Mouse (Mus musculus): ENCODE data around the gene Tshz2. TPM values are rescaled to one million over a fixed set of nuclear protein-coding genes. Genes with fewer than 3 reads are reported as not detected.
A peak's percentile ranks its signal among the peaks of the same experiment; 100 is the strongest.
"Not testable (repeated sequence)": the region's sequence is repeated elsewhere in the genome, so short reads cannot be mapped to it uniquely, and the experiment has no call there.

Gene Tshz2
- polyA plus RNA-seq (2014; fragmentation: Nextera tagmentation; extraction: Ambion mirVana), result 4.9 and 5.4 TPM in 2 replicates

DNA sequence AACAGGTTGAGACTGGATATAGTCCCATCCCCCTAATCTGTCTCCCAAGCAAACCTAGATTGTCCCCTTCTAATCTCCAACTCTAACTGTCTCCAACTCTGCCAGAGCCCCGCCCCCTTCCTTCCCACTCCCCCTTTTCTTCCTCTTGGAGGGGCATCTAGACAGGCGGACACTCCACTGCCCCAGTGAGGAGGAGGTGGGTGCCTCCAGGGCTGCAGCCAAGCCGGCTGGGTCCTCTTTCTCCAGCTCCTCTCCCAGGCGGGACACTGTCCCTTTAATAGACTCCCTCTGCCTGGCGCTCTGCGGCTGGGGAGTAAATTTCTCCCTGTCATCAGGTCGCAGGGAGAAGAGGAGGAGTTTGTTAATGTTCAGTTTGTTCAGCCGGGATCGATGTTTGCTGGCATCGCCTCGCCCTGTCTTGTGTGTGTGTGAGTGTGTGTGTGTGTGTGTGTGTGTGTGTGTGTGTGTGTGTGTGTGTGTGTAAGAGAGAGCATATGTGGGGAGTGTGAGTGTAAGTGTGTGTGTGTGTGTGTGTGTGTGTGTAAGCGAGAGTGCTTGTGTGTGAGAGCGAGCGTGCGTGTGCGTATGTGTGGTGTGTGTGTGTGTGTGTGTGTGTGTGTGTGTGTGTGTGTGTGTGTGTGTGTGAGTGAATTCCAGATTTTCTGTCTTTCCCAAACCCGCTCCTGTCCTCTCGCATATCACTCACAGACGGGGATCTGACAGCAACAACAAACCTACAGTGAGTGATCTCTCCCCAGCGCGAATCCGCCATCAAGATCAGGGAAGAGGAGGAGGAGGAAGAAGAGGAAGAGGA is at the start of gene Tshz2:
Gene Tshz2 (plus strand): TSS at position 676 of the 814 bp plus-strand sequence.
- 0% methylated on average over 18 of the region's 22 CpGs for WGBS
- ATAC-seq (replicated peaks; ENCODE audit: low FRiP score), result peak; percentile 69
- Histone ChIP-seq H3K9ac (ENCODE audit: low read depth, low read length) (peak within 1 kb of the TSS; percentile 78), H3K27me3 (replicated peaks; ENCODE audit: control insufficient read depth, insufficient read depth, low read length) (peaks cover 7% of the 10 kb centered on the region), H3K36me3 (ENCODE audit: control insufficient read depth, insufficient read depth, low read length) (no peaks in the 10 kb centered on the region), H3K9me3 (ENCODE audit: control insufficient read depth, low read length) (no peaks in the 10 kb centered on the region), H3K4me1 (replicated peaks; ENCODE audit: control insufficient read depth, insufficient read depth, low read length) (no peaks in the 10 kb centered on the region), H3K27ac (ENCODE audit: low read depth, low read length) (peak within 1 kb of the TSS; percentile 74), H3K4me2 (peak within 1 kb of the TSS; percentile 77), H3K4me3 (ENCODE audit: low read depth, low read length) (peak within 1 kb of the TSS; percentile 65)
- peak; percentile 51 for DNase-seq (ENCODE audit: low spot score)

DNA sequence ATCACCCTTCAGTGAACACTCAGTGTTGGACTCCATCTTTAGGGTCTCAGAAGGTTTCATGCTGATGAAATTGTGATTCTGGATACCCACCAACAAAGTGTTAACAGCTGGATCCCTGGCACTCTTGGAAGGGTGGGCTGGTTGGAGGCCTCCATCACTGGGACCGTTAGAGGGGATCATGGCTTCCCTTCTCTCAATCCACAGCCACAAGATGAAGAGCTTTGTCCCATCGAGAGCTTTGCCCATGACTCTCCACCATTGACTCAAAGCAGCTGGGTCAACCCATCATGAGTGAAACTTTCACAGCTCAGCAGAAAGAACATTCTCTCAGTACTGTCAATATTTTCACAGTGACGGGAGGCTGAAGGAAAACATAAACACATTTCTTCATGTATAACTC is 49.3 kb upstream of the Tshz2 start:
- no peak overlapping the region for H3K27ac ChIP-seq (ENCODE audit: low read depth, low read length)
- H3K4me3 ChIP-seq (ENCODE audit: low read depth, low read length), result no peak overlapping the region
- H3K27me3 ChIP-seq (replicated peaks; ENCODE audit: control insufficient read depth, insufficient read depth, low read length), result no peaks in the 10 kb centered on the region
- ATAC-seq (replicated peaks; ENCODE audit: low FRiP score) (no peak), DNase-seq (ENCODE audit: low spot score) (no peak)
- H3K4me2 ChIP-seq, result no peak overlapping the region
- WGBS, result 73% methylated on average over 3 of the region's 3 CpGs
- H3K36me3 ChIP-seq (ENCODE audit: control insufficient read depth, insufficient read depth, low read length), result no peaks in the 10 kb centered on the region
- H3K9ac ChIP-seq (ENCODE audit: low read depth, low read length), result no peak overlapping the region
- no peaks in the 10 kb centered on the region for H3K9me3 ChIP-seq (ENCODE audit: control insufficient read depth, low read length)
- H3K4me1 ChIP-seq (replicated peaks; ENCODE audit: control insufficient read depth, insufficient read depth, low read length), result no peaks in the 10 kb centered on the region

DNA sequence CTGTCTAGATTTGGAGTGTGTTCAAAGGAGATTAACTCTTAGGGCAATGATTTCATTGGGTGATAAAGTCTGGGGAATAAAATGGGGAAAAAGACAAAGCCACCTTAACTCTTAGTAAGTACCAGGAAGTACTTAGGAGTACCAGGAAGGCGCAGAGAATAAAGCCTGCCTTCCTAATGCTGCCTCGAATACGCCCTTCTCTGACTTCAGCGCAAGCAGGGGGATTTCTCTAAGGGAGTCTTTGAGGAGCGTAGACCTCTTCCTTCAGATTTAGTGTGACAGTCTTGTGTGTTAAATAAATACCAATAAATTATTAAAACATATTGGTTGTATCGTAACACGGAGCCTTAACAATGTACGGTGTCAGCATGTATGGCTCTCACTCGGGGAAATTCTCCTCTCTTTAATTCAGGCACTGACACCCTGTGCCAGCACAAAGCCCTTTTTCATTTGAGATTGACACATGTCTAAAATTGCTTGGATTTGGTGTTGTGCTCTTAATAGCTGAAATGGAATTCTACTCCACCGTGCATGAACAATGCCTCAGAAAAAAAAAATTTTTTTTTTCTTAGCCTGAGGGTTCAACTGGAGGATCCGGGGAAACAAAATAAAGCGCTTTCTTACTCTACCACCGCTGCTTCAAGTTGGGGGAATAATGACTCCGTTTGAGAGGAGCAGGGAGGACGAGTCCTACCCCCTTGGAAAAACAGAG is 47.9 kb upstream of the Tshz2 start:
- no peak overlapping the region for H3K4me2 ChIP-seq
- H3K27me3 ChIP-seq (replicated peaks; ENCODE audit: control insufficient read depth, insufficient read depth, low read length), result no peaks in the 10 kb centered on the region
- no peak overlapping the region for H3K27ac ChIP-seq (ENCODE audit: low read depth, low read length)
- 84% methylated on average over 15 of the region's 15 CpGs for WGBS
- H3K4me1 ChIP-seq (replicated peaks; ENCODE audit: control insufficient read depth, insufficient read depth, low read length), result no peaks in the 10 kb centered on the region
- ATAC-seq (replicated peaks; ENCODE audit: low FRiP score) (no peak), DNase-seq (ENCODE audit: low spot score) (no peak)
- no peak overlapping the region for H3K9ac ChIP-seq (ENCODE audit: low read depth, low read length)
- no peaks in the 10 kb centered on the region for H3K36me3 ChIP-seq (ENCODE audit: control insufficient read depth, insufficient read depth, low read length)
- no peaks in the 10 kb centered on the region for H3K9me3 ChIP-seq (ENCODE audit: control insufficient read depth, low read length)
- H3K4me3 ChIP-seq (ENCODE audit: low read depth, low read length), result no peak overlapping the region

DNA sequence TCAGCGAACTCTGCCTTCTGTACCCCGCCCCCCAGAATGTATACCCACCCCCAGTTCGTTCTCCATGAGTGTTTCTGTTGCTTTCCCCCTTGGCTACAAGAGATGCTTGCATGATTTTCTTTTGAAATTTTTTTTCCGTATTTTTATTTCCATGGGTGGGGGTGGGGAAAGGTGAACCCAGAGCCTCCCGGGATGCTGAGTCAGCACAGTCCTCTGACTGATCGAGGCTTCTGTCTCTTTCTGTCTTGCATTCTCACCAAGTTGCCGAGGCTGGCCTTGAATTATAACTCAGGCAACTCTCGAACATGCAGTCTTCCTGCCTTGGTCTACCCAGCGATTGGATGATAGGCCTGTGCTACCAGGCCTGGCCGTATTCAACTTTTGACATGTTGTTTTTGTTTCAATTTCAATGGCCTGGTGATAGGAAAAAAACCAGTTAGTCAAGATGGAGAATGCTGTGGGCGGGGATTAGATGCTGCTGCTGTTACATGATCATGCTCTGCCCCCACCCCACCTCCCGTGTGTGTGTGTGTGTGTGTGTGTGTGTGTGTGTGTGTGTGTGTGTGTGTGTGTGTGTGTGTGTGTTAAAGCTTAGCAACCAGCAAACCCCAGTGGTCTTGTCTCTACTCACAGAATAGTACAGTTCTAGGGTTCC is 47.1 kb upstream of the Tshz2 start:
- no peaks in the 10 kb centered on the region for H3K36me3 ChIP-seq (ENCODE audit: control insufficient read depth, insufficient read depth, low read length)
- DNase-seq (ENCODE audit: low spot score) (no peak), ATAC-seq (replicated peaks; ENCODE audit: low FRiP score) (no peak)
- no peak overlapping the region for H3K9ac ChIP-seq (ENCODE audit: low read depth, low read length)
- no peak overlapping the region for H3K27ac ChIP-seq (ENCODE audit: low read depth, low read length)
- H3K4me2 ChIP-seq, result no peak overlapping the region
- H3K9me3 ChIP-seq (ENCODE audit: control insufficient read depth, low read length), result no peaks in the 10 kb centered on the region
- H3K27me3 ChIP-seq (replicated peaks; ENCODE audit: control insufficient read depth, insufficient read depth, low read length), result no peaks in the 10 kb centered on the region
- no peaks in the 10 kb centered on the region for H3K4me1 ChIP-seq (replicated peaks; ENCODE audit: control insufficient read depth, insufficient read depth, low read length)
- 71% methylated on average over 12 of the region's 12 CpGs for WGBS
- no peak overlapping the region for H3K4me3 ChIP-seq (ENCODE audit: low read depth, low read length)

DNA sequence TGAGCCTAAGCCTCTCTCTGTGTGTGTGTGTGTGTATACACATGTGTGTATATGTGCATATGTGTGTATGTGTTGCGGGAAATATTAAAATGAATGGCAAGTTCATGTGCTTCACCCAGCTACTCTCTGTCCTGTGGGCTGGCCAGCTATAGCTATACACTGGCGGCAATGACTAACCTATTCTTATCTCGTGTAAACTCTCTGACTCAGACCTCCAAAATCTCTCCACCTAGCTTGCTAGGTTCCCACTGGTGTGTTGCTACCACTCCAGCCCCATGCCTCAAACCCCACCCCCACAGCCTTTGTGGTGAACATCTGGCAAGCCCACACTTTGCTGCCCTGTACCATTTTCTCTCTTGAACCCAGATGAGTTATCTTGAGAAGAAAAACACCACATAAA is 46.1 kb upstream of the Tshz2 start:
- H3K9me3 ChIP-seq (ENCODE audit: control insufficient read depth, low read length), result no peaks in the 10 kb centered on the region
- H3K4me2 ChIP-seq, result no peak overlapping the region
- no peak overlapping the region for H3K27ac ChIP-seq (ENCODE audit: low read depth, low read length)
- ATAC-seq (replicated peaks; ENCODE audit: low FRiP score), result no peak
- H3K4me1 ChIP-seq (replicated peaks; ENCODE audit: control insufficient read depth, insufficient read depth, low read length), result no peaks in the 10 kb centered on the region
- H3K4me3 ChIP-seq (ENCODE audit: low read depth, low read length), result no peak overlapping the region
- H3K27me3 ChIP-seq (replicated peaks; ENCODE audit: control insufficient read depth, insufficient read depth, low read length), result no peaks in the 10 kb centered on the region
- no peak overlapping the region for H3K9ac ChIP-seq (ENCODE audit: low read depth, low read length)
- 66% methylated on average over 3 of the region's 3 CpGs for WGBS
- DNase-seq (ENCODE audit: low spot score), result no peak
- no peaks in the 10 kb centered on the region for H3K36me3 ChIP-seq (ENCODE audit: control insufficient read depth, insufficient read depth, low read length)

DNA sequence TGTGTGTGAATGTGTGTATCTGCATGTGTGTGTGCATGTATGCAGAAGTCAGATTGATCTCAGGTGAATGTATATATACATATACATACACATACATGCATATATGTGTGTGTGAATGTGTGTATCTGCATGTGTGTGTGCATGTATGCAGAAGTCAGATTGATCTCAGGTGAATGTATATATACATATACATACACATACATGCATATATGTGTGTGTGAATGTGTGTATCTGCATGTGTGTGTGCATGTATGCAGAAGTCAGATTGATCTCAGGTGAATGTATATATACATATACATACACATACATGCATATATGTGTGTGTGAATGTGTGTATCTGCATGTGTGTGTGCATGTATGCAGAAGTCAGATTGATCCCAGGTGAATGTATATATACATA is 45.2 kb upstream of the Tshz2 start, which contains the start of gene Gm11011:
Gene Gm11011 (minus strand): TSS at position 101 of the 400 bp plus-strand sequence.
- not testable (repeated sequence) for ATAC-seq (replicated peaks; ENCODE audit: low FRiP score); H3K36me3 ChIP-seq (ENCODE audit: control insufficient read depth, insufficient read depth, low read length); H3K9ac ChIP-seq (ENCODE audit: low read depth, low read length); H3K4me1 ChIP-seq (replicated peaks; ENCODE audit: control insufficient read depth, insufficient read depth, low read length); H3K9me3 ChIP-seq (ENCODE audit: control insufficient read depth, low read length); H3K27me3 ChIP-seq (replicated peaks; ENCODE audit: control insufficient read depth, insufficient read depth, low read length); H3K4me3 ChIP-seq (ENCODE audit: low read depth, low read length); H3K4me2 ChIP-seq; H3K27ac ChIP-seq (ENCODE audit: low read depth, low read length); DNase-seq (ENCODE audit: low spot score)

DNA sequence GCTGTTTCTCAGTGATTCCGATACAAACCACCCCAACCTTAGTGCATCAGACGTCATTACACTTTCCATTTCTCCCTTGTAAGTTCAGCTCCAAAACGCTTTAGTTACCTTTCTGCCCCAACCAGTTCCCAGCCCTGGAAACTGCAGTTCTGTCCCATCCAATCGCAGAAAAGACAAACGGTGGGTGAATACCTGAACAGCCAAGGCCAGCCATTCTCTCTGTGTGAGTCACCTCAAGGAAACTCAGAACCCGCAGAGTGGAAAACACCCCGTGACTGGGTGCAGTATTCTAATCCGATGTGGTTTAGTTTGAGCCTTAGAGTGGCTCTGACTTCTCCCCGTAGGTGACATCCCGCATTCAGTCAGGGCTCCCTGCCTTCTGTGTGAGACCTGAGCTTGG is 43.1 kb upstream of the Tshz2 start:
- Histone ChIP-seq H3K27ac (ENCODE audit: low read depth, low read length) (no peak overlapping the region), H3K36me3 (ENCODE audit: control insufficient read depth, insufficient read depth, low read length) (no peaks in the 10 kb centered on the region), H3K9me3 (ENCODE audit: control insufficient read depth, low read length) (no peaks in the 10 kb centered on the region), H3K4me2 (no peak overlapping the region), H3K27me3 (replicated peaks; ENCODE audit: control insufficient read depth, insufficient read depth, low read length) (no peaks in the 10 kb centered on the region), H3K9ac (ENCODE audit: low read depth, low read length) (no peak overlapping the region), H3K4me1 (replicated peaks; ENCODE audit: control insufficient read depth, insufficient read depth, low read length) (no peaks in the 10 kb centered on the region), H3K4me3 (ENCODE audit: low read depth, low read length) (no peak overlapping the region)
- DNase-seq (ENCODE audit: low spot score), result no peak
- WGBS, result 84% methylated on average over 10 of the region's 10 CpGs
- ATAC-seq (replicated peaks; ENCODE audit: low FRiP score), result no peak

DNA sequence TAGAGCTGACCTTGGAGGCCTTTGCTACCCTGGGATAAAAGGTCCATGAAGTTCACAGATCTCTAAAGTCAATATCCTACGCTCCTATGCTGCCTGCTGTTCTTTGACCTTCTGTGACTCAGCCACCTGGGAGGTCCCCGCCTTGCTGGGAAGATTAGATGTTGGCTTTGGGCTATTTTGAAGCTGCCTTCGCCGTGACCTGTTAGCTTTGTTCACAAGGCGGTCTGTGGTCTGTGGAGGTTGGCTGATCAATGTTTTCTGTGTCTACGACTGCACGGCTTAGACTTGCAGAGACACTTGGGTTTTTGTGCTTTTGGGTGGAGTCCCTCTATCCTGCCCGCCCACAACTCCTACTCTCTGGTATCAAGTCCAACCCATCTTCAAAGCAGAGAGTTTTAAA is 42.4 kb upstream of the Tshz2 start:
- 70% methylated on average over 8 of the region's 8 CpGs for WGBS
- Histone ChIP-seq H3K27ac (ENCODE audit: low read depth, low read length) (no peak overlapping the region), H3K4me3 (ENCODE audit: low read depth, low read length) (no peak overlapping the region), H3K4me1 (replicated peaks; ENCODE audit: control insufficient read depth, insufficient read depth, low read length) (no peaks in the 10 kb centered on the region), H3K27me3 (replicated peaks; ENCODE audit: control insufficient read depth, insufficient read depth, low read length) (no peaks in the 10 kb centered on the region), H3K4me2 (no peak overlapping the region), H3K36me3 (ENCODE audit: control insufficient read depth, insufficient read depth, low read length) (no peaks in the 10 kb centered on the region), H3K9ac (ENCODE audit: low read depth, low read length) (no peak overlapping the region), H3K9me3 (ENCODE audit: control insufficient read depth, low read length) (no peaks in the 10 kb centered on the region)
- no peak for ATAC-seq (replicated peaks; ENCODE audit: low FRiP score)
- DNase-seq (ENCODE audit: low spot score), result no peak
